Mouse (Mus musculus) retina, postnatal 1 day (tissue): ENCODE data around the gene Lin7b.
"Not testable (repeated sequence)": the region's sequence is repeated elsewhere in the genome, so short reads cannot be mapped to it uniquely, and the experiment has no call there.

Experiments used
- DNase-seq: peaks from one replicate; pipeline ENCODE4 v3.0.0-alpha.2; 2012

The Lin7b gene

GRCm38 (mm10) chr7:45395578-45396336 lies 25.4 kb upstream of the Lin7b start, which contains the start of gene Snrnp70:
Gene Snrnp70 (minus strand): TSS chr7:45395742.
- peak; percentile 100 for DNase-seq

GRCm38 (mm10) chr7:45395129-45395541 lies 24.8 kb upstream of the Lin7b start:
- DNase-seq = no peak

- DNase-seq = no peak
Measured at GRCm38 (mm10) chr7:45386077-45386476, 15.7 kb upstream of the Lin7b start.

DNA sequence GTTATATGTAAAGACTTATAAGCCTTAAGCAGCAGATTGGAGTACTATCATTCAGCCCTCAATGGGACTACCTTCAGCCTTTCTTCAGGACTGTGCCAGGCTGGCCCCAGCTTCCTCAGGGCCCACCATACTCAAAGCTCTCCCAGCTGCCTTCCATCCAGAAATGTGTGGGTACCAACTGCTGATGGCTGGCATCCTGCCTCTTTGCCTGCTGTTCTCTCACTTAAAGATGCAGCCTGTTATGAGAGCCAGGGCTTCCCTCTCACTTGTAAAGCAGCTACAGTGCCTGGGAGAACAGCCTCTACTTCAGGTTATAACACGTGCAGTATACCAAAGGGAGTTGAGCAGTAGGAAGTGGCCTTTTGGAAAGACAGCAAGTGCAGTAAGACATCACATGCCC lies 5.7 kb upstream of the Lin7b start:
- DNase-seq = no peak

- no peak for DNase-seq
Measured at GRCm38 (mm10) chr7:45374620-45375019, 4.2 kb upstream of the Lin7b start.

GRCm38 (mm10) chr7:45372371-45372770 lies 2.0 kb upstream of the Lin7b start:
- DNase-seq = no peak

DNA sequence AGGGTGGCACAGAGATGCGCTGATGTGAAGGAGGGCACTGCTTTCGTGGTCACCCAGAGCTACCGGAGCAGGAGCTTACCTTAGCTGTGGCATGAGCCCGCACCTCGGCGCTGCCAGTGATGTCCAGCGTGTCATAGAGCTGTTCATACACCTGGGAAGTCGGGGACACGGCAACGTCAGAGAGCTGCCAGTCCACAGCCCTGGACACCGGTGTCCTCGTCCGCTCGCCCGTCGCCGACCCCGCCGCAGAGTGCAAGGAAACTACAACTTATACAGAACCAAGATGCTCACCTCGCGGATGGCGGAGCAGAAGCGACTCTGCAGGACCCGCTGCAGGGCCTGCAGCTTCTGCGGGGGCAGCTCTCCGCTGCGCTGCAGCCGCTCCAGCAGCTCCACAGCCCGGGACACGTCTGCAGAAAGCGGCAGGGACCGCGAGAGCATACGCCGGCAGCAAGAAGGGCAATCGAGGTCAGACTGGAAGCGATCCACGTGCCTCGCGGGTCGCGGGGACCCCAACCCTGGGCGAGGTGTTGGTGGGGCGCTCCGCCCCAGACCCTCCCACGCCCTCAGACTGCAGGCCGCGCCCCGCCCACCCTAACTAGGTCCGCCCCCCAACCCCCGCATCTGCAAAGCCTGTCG lies 428 bp downstream of the Lin7b start:
- no peak for DNase-seq

DNA sequence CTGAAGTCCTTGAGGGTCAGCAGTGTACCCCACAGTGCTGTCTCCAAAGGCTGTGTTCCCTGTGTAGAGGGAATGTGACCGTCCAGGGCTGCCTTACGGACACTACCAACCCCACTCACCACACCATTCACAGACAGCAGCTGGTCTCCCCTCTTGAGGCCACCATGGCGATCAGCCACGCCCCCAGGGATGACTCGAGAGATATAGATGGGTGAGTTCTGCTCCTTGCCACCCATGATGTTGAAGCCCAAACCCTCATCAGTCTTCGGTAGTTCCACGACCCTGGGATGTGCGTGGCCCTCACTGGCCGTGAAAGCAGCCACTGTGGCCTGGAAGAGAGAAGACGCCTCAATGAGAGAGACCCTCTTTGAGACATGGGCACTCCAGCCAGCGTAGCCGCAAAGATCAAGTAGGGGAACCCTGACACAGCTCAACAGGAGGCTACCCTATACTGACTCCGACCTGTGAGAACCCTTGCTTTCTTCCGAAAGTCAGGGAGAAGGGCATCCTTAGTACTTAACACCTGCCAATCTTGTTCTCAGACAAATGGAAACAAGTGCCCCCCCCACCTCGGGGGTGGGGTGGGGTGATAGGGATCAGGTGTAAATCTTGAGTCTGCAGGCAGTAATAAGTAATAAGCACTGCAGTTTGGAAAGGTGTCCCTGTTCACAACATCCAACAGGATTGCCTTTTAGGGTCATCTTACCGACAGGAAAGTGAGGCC lies 1.2 kb downstream of the Lin7b start:
- DNase-seq = no peak

DNA sequence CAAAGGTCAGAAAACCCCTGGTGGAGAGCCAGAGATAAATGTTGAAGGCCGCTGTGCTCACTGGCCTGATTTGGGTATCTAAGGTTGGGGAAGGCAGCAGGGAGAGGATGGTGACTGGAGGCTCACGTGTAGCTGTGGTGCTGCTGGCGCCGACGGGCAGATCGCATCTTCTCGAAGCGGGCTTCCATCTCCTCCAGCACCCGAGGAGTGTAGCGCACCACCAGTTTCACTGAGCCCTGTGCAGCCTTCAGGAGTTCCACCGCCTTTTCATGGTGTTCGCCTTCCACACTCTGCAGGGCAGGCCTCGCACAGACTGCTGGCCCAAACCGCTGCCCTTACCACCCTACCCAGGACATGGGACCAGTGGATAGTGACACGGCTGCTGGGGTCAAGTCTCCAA lies 2.2 kb downstream of the Lin7b start:
- DNase-seq = no peak

- DNase-seq = peak; percentile 98
Measured at GRCm38 (mm10) chr7:45367020-45367880, 3.1 kb downstream of the Lin7b start.

DNA sequence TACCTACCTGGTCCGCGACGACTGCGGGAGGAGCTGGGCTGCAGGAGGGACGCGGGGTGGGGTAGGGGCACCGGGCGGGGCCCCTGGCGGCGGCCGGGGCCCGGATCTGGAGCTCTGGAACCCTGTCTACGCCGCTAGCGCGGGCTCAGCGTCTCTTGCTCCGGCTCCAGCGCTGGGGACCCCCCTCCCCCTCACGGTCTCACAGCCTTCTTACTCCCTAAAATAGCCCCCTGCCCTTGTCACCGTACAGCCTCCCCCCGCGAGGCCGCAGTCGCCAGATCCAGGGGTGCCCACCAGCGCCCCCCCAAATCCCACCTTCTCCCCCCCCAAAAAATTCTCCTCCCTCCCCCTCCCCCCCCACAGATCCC lies 3.7 kb downstream of the Lin7b start, which contains the start of gene Ppfia3:
TSS of gene Ppfia3 (minus strand) at position 368 of the 368 bp plus-strand sequence.
- no peak for DNase-seq

GRCm38 (mm10) chr7:45365742-45366651 lies 4.4 kb downstream of the Lin7b start:
- peak; percentile 53 for DNase-seq

DNA sequence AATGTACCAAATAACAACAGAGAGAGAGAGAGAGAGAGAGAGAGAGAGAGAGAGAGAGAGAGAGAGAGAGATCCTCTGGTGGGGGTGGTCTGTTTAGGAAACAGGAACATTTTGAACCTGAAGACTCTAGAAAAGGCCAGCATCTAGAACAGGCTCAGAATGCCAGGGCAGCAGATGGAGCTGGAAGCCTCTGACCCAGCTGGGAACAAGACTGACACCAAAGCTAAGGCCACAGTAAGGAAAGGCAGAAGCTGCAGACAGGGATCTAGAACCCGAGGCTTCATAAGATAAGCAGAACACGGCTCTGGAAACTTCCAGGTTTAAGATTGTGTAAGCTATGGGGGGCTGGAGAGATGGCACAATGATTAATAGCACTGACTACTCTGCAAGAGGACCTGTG lies 6.4 kb downstream of the Lin7b start:
- DNase-seq = no peak

DNA sequence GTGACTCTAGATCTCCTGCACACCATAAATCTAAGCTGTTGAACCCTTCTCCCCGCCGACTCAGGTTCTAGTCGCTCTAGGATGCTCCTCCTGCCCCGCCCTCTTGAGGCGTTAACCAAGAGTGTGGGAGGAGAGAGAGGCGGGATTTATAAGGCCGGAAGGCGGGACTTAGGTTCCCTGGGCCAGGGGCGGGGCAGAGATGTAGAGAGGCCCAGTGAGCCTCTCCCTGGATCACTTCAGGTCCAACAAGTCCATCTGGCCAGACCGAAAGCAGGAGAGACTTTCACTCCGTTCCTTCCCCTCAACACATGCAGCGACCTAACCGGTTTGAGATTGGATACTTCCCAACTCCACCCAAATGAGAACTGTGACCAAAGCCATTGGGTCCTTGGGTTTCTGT lies 7.6 kb downstream of the Lin7b start:
- DNase-seq = peak; percentile 83

GRCm38 (mm10) chr7:45361243-45361804 lies 9.1 kb downstream of the Lin7b start:
- peak; percentile 95 for DNase-seq

DNA sequence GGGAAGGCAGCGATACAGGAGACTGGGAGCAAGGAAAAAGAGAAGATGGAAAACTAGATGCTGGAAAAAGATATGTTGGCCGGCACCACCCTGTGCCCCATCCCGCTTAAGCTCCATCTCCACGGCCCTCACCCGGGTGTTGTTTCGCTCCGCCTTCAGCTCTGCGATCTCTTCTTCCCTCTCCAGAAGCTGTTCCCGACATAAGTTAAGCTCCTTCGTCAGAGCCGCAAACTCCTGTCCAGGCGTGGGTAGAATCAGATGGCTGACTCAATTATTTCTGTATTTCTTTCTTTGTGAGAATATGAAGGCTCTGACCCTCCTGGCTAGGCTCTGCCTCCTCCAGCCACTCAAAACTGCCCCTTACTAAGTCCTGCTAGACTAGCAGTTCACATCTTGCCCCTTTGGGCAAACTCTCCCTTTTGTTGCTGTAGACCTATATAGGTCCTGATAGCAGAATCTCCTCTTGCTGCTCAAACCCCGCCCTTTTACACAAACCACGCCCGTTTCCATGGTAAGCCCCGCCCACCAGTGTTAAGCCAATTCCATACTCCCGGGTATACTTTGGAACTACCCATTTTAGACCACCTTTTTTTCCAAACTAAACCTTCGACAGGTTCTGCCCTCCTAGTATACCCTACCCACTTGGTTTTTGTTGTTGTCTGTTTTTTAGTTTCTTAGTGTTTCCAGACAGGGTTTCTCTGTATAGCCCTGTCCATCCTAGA lies 9.8 kb downstream of the Lin7b start:
- no peak for DNase-seq

DNA sequence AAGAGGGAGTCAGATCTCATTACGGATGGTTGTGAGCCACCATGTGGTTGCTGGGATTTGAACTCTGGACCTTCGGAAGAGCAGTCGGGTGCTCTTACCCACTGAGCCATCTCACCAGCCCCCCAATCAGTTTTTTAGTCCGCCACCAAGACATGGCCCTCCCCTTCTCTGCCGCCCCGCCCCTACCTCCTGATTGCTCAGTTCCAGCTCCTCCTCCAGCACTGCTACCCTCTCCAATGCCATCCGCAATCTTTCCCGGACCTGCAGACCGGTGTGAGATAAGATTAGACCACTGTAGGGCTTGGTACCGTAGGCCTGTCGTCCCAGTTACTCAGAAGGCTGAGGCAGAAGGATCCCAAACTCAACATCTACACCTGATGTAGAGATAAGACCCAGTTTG lies 11.3 kb downstream of the Lin7b start:
- not testable (repeated sequence) for DNase-seq

GRCm38 (mm10) chr7:45356087-45356486 lies 14.3 kb downstream of the Lin7b start:
- no peak for DNase-seq

- DNase-seq = no peak
Measured at GRCm38 (mm10) chr7:45355318-45356020, 14.9 kb downstream of the Lin7b start.

DNA sequence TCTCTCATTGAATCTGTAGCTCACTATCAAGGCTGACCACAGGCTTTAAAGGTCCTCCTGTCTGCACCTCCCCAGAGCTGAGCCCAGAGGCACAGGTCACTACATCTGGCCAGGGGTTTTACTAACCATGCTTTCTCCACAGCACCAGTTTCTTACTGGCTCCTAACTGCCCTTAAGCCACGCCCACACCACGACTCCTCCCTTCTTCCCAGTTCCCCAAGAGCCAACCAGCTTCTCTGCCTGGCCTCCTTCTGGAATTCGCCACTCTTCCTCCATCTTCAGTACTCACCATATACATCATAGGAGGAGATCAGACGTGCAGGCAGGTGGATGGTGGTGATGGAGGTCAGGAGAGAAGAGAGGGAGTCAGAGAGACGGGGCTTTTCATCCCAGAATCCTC lies 17.3 kb downstream of the Lin7b start:
- no peak for DNase-seq
